Mouse (Mus musculus) T-cell, adult 2 months (primary cell): ENCODE data around the gene Phf19.

Source experiments
- DNase-seq: peaks from one replicate; pipeline ENCODE4 v3.0.0; 2022; ENCODE audit warnings: low spot score

The Phf19 gene

DNA sequence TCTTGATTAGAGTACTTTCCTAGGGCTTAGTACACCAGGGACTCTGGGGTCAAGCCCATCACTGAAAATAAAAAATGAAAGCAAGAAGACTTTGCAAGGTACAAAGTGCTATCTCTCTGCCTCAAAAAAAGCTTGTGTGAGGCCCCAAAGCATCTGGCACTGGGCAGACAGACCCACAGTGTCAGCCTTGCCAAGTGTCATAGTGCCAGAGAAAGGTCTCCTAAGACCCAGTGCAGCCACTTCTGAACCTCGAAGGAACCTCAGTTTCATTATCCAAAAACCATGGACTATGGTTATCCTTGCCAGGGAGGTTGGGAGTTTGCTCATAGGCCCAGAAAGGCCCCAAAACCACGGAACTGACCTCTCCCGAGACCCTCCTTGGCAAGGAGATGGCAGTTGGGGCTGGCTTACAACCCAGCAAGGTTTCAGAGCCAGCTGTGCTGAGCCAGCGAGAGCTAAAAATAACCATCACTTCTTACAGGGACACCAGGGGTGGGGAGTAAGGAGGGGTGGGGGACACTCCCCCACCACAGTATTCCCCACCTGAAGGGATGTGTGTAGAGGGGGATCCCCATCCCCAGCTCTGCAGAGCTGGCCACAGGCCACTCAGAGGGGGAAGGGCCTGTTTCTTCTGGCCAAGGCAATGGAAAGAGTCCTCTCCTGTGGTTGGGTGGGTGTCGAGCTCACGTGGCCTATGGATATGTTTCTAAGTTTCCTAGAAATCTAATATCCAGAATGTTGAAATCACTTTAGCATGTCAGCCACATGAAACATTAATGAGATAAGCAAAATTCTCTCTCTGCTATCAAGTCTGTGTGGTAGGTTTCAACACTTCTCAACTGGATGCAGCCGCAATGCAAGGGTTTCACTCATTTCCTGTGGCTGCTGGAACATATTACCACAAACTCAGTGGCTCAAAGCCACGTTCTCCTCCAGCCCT, 24.7 kb upstream of the Phf19 start:
- DNase-seq = peak; percentile 52

DNA sequence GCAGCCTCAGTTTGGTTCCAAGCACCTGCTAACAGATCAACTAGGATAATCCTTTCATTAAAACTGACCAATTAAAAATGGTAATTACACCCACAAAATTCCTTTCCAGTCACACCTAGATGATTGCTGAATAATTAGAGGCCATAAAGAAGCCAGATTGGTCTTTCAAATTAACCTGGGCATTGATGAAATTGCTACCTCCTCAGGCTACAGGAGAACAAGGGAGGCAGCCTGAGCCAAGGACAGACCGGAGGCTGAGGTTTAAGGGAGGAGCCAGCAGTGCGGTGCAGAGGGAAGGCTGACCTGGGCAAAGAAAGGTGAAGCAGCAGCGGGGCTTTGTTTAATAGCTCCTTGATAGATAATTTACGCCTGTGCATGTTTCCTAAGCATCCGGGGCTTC, 23.6 kb upstream of the Phf19 start:
- no peak for DNase-seq

- DNase-seq = no peak
Observed at GRCm38 (mm10) chr2:34927320-34927719, 13.5 kb upstream of the Phf19 start.

- DNase-seq = no peak
Observed at GRCm38 (mm10) chr2:34922729-34923128, 8.9 kb upstream of the Phf19 start.

- DNase-seq = no peak
Observed at GRCm38 (mm10) chr2:34920144-34920543, 6.3 kb upstream of the Phf19 start.

GRCm38 (mm10) chr2:34915103-34915502, 1.3 kb upstream of the Phf19 start:
- DNase-seq = no peak

DNA sequence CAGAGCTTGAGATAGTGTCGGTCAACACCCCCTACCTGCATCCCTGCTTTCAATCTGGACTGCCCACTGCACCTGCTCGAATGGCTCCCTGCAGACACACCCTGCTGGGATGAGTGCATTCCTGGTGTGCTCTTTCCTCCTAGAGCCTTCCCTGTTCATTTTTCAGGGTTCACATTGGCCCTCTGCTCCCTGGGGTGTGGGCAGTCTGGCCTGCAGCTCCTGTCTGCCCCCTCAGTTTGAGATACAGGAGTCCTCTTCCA, 927 bp upstream of the Phf19 start:
- no peak for DNase-seq

DNA sequence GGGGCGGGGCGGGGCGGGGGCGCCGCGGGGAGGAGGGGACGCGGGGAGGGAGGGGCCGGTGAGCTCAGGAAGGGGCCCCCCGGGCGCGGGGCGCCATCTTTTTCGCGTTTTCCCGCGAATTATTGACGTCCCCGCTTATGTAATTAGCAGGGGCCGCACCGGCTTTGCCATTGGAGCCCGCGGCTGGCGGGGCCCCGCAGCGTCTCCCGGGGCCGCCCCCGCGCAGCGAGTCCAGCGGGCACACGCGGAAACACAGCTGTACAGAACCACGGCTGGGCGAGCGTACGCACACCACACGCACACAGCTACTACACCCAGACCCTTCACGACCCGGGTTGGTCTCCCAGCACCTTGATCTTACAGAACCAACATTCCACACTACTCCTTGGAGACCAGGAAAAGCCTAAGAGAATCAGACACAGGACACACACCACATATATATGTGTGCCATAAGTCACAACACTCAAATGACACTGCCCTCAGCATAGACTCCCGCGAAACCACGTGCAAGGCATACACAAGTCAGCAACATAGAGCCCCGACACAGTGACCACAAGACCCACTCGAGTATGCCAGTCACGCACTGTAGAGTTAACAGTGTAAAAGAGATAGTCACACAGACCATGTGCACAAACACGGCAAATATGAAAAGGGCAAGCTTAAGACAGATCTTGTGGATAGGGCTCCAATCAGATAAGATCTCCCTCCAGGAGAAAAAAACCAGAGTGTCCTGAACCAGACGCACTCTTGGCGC, 420 bp upstream of the Phf19 start:
- DNase-seq = peak; percentile 50

- DNase-seq = no peak
Observed at GRCm38 (mm10) chr2:34912613-34913012, 1.2 kb downstream of the Phf19 start.

GRCm38 (mm10) chr2:34911871-34912270, 2.0 kb downstream of the Phf19 start:
- DNase-seq = no peak

DNA sequence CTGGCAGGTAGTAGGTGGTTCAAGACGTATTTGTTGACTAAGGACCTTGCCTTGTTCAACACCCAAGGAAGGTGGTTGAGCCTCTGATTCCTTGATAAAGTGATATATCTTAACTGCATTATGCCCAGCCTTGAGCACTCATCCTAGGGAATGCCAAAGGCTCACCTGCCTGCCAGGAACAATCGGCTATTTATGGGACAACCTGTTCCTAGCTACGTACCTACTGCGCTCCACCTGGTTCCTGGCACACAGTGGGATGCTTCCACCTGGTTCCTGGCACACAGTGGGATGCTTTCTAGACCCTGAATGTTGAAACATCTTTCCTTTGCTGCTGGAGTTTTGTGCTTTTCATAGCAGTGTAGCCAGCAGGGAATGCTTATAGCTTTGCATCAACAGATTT, 4.1 kb downstream of the Phf19 start:
- DNase-seq = no peak

GRCm38 (mm10) chr2:34906861-34907604, 6.8 kb downstream of the Phf19 start:
- DNase-seq = peak; percentile 44

DNA sequence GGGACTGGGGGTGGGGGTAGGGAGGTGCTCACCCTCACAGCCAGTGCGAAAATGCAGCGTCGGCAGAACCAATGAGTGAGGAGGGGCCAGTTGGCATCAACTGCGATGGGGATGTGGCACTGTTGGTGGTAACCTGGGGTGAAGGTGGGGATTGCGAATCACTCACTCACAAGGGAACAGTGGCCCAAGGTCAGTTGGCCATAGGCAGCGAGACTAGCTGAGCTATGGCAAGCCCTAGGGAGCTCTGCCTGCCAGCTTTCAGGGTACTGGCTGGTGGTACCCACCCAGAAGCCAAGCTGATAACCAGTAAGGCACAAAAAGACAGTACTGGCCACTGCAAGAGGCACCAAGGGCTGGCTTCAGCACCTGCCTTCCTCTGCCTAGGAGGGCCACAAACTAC, 7.4 kb downstream of the Phf19 start:
- no peak for DNase-seq

DNA sequence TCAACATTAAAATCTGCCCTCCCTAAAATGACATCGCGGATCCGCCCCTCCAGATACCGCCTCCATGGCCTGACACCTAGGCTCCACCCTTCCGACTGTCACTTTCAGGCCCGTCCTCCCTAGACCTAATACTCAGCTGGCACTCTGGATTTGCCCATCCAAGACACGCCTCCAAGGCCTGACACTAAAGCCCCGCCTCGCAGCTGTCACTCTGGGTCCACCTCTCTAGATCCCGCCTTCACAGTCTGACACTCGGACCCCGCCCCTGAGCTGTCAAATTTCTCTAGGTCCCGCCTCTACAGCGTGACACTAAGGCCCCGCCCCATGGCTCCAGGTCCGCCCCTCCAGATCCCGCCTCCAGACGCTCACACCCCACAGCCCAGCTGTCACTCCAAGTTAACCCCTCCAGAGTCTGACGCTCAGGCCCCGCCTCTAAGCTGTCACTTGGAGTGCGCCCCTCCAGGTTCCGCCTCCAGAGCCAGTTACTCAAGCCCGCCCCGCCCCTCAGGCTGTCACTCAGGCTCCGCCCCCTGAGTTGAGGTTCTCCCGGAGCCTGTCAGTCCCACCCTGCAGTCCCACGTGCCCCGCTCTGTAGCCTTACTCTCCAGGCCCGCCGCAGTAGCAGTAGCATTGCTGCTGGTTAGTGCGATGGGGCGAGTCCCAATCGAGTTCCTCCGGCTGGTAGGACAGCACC, 8.8 kb downstream of the Phf19 start:
- DNase-seq = peak; percentile 97

GRCm38 (mm10) chr2:34903652-34904405, 10.0 kb downstream of the Phf19 start:
- DNase-seq = no peak

- DNase-seq = no peak
Observed at GRCm38 (mm10) chr2:34903191-34903590, 10.6 kb downstream of the Phf19 start.

DNA sequence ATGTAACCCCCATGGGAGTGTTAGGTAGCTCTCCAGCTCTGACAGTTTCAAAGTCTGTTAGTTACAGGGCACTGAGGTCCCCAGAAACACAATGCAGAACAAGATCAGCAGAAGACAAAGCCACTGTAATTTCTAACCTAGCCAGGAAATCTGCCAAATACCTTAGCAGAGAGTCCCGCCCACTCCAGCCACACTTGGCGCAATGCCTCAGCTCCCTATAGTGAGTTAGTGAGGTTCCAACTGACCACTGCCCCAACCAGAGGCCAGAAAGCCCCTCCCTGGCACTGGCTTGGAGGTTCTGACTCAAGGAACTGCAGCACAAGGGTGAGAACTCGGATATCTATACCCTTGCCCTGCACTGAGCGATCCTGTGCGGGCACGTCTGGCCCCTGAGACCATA, 11.1 kb downstream of the Phf19 start:
- DNase-seq = no peak

GRCm38 (mm10) chr2:34901726-34902125, 12.1 kb downstream of the Phf19 start:
- no peak for DNase-seq

- no peak for DNase-seq
Observed at GRCm38 (mm10) chr2:34900412-34900811, 13.4 kb downstream of the Phf19 start.

DNA sequence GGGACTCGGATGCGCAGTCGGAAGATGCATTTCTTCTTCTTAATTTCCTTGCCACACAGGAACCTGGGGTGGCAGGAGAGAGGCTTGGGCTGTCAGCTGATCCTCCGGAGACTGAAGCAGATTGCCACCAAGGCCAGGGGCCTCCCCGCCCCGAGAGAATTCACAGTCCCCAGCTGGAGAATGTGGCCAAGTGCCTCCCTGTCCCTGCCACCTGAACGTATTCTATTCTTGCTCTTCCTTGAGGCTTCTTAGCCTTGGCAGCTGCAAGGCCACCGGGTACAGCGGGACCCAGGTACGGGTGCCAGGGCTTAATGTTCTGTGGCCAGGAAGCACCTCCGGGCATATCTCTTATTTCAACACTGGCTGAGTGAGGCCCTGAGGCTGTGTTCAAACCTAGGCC, 14.1 kb downstream of the Phf19 start:
- DNase-seq = no peak

DNA sequence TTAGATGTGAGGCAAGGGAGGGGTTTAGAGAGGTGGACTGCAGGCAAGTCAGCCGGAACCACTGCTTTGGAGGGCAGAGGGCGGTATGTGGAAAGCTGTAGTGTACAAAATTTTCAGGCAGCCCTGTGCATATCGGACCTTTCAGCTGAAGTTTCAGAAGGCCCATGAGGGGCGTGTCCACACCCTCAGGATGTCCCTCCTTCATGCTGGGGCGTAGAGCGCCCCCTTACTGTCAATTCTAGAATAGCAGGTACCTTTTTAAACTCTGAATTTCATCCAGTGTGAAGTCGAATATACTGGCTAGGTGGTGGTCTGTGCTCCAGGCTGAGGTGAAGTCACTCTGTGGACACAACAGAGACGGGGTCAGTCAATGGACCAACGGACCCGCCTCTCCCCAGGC, 16.0 kb downstream of the Phf19 start:
- peak; percentile 54 for DNase-seq
